Mouse (Mus musculus): ENCODE data around the gene Rtn4. TPM values are rescaled to one million over a fixed set of nuclear protein-coding genes. Genes with fewer than 3 reads are reported as not detected.

Gene Rtn4
- total and polyA plus RNA-seq, 2 experiments from 2014 or later = 167 to 400 TPM

- H3K4me1 ChIP-seq (ENCODE audit: insufficient read depth) = no peaks in the 10 kb centered on the region
- no peak overlapping the region for H3K27ac ChIP-seq (ENCODE audit: low read depth, low read length)
- H3K9me3 ChIP-seq (ENCODE audit: low read length) = no peaks in the 10 kb centered on the region
- H3K4me2 ChIP-seq (ENCODE audit: low read depth) = no peak overlapping the region
- no peak overlapping the region for H3K4me3 ChIP-seq (ENCODE audit: low read depth, low read length)
- no peak overlapping the region for H3K9ac ChIP-seq
- H3K36me3 ChIP-seq (ENCODE audit: insufficient read depth) = no peaks in the 10 kb centered on the region
- WGBS = 85% methylated on average over 4 of the region's 4 CpGs
- no peaks in the 10 kb centered on the region for H3K27me3 ChIP-seq (ENCODE audit: insufficient read depth, low read length)
- TF ChIP-seq CTCF (IDR thresholded peaks at IDR 0.05; ENCODE audit: low read depth) = no peak
- ATAC-seq (no peak), DNase-seq (no peak)
These were observed 23.0 kb upstream of the Rtn4 start for GRCm38 (mm10) chr11:29669706-29670105.

DNA sequence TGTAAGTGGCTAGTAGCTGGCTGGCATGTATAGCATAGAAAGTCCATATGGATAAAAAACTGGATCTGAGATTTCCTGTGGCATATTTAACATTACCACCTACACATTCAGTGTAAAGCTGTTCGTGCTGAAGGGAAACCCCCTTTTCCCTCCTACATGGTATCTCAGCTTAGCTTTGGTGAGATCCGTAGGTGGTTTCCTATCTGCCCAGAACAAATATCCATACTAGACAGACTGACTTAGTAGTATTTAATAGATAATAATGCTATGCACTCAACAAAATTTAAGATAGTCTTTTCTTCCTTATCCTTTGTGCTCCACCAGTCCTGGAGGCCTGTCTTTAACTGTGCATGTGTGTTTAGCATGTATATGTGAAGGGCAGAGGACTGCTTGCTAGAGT, 19.4 kb upstream of the Rtn4 start:
- Histone ChIP-seq H3K4me1 (ENCODE audit: insufficient read depth) (no peaks in the 10 kb centered on the region), H3K27me3 (ENCODE audit: insufficient read depth, low read length) (no peaks in the 10 kb centered on the region), H3K9ac (no peak overlapping the region), H3K4me3 (ENCODE audit: low read depth, low read length) (no peak overlapping the region), H3K27ac (ENCODE audit: low read depth, low read length) (no peak overlapping the region), H3K4me2 (ENCODE audit: low read depth) (no peak overlapping the region), H3K36me3 (ENCODE audit: insufficient read depth) (no peaks in the 10 kb centered on the region), H3K9me3 (ENCODE audit: low read length) (no peaks in the 10 kb centered on the region)
- DNase-seq (no peak), ATAC-seq (no peak)
- 90% methylated on average over 2 of the region's 2 CpGs for WGBS
- TF ChIP-seq CTCF (IDR thresholded peaks at IDR 0.05; ENCODE audit: low read depth) = no peak

DNA sequence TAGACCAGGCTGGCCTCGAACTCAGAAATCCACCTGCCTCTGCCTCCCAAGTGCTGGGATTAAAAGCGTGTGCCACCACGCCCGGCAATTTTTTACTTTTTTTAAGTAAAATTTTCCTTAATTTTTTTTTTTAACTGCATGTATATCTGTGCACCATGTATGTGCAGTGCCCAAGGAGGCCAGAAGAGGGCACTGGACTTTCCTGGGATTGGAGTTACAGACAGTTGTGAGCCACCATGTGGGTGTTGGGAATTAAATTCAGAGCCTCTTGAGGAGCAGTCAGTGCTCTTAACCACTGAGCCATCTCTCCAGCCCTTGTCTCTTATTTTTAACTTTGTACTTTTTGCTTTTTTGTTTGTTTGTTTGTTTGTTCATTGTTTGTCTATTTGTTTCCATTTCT, 16.0 kb upstream of the Rtn4 start:
- Histone ChIP-seq H3K36me3 (ENCODE audit: insufficient read depth) (no peaks in the 10 kb centered on the region), H3K27ac (ENCODE audit: low read depth, low read length) (no peak overlapping the region), H3K4me1 (ENCODE audit: insufficient read depth) (no peaks in the 10 kb centered on the region), H3K4me2 (ENCODE audit: low read depth) (no peak overlapping the region), H3K9me3 (ENCODE audit: low read length) (no peaks in the 10 kb centered on the region), H3K4me3 (ENCODE audit: low read depth, low read length) (no peak overlapping the region), H3K9ac (no peak overlapping the region), H3K27me3 (ENCODE audit: insufficient read depth, low read length) (no peaks in the 10 kb centered on the region)
- DNase-seq (no peak), ATAC-seq (no peak)
- WGBS = 92% methylated on average over 4 of the region's 4 CpGs
- TF ChIP-seq CTCF (IDR thresholded peaks at IDR 0.05; ENCODE audit: low read depth) = peak; percentile 33; the same call in 1 of the 2 replicates

GRCm38 (mm10) chr11:29679942-29680341, 12.8 kb upstream of the Rtn4 start:
- no peak for TF ChIP-seq CTCF (IDR thresholded peaks at IDR 0.05; ENCODE audit: low read depth)
- Histone ChIP-seq H3K4me2 (ENCODE audit: low read depth) (no peak overlapping the region), H3K9ac (no peak overlapping the region), H3K4me3 (ENCODE audit: low read depth, low read length) (no peak overlapping the region), H3K27me3 (ENCODE audit: insufficient read depth, low read length) (no peaks in the 10 kb centered on the region), H3K9me3 (ENCODE audit: low read length) (peaks cover 4% of the 10 kb centered on the region; the same call in 1 of the 2 replicates), H3K27ac (ENCODE audit: low read depth, low read length) (no peak overlapping the region), H3K36me3 (ENCODE audit: insufficient read depth) (no peaks in the 10 kb centered on the region), H3K4me1 (ENCODE audit: insufficient read depth) (no peaks in the 10 kb centered on the region)
- DNase-seq (no peak), ATAC-seq (no peak)
- 88% methylated on average over 3 of the region's 3 CpGs for WGBS

DNA sequence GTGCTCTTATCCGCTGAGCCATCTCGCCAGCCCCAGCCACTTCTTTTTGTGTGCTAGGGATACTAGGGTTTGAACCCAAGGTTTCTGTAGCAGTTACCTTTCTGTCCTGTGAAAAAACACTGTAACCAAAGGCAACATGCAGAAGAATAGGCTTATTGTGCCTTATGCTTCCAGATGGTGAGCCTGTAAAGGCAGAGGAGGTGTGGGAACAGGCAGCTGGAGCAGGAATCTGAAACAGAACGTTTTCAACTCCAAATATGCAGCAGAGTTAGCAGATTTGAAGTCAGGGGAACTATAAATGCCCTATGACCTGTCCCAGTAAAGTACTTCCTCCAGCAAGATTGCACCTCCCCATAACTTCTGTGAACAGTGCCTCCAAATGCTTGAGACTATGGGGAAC, 12.0 kb upstream of the Rtn4 start:
- TF ChIP-seq CTCF (IDR thresholded peaks at IDR 0.05; ENCODE audit: low read depth) = no peak
- Histone ChIP-seq H3K9me3 (ENCODE audit: low read length) (peaks cover 4% of the 10 kb centered on the region; the same call in 1 of the 2 replicates), H3K4me3 (ENCODE audit: low read depth, low read length) (no peak overlapping the region), H3K4me1 (ENCODE audit: insufficient read depth) (no peaks in the 10 kb centered on the region), H3K27me3 (ENCODE audit: insufficient read depth, low read length) (no peaks in the 10 kb centered on the region), H3K36me3 (ENCODE audit: insufficient read depth) (no peaks in the 10 kb centered on the region), H3K4me2 (ENCODE audit: low read depth) (no peak overlapping the region), H3K27ac (ENCODE audit: low read depth, low read length) (no peak overlapping the region), H3K9ac (no peak overlapping the region)
- ATAC-seq (no peak), DNase-seq (no peak)
- WGBS = 77% methylated on average over 3 of the region's 3 CpGs

GRCm38 (mm10) chr11:29684272-29684671, 8.5 kb upstream of the Rtn4 start:
- Histone ChIP-seq H3K4me2 (ENCODE audit: low read depth) (no peak overlapping the region), H3K27me3 (ENCODE audit: insufficient read depth, low read length) (no peaks in the 10 kb centered on the region), H3K4me1 (ENCODE audit: insufficient read depth) (no peaks in the 10 kb centered on the region), H3K36me3 (ENCODE audit: insufficient read depth) (no peaks in the 10 kb centered on the region), H3K9ac (no peak overlapping the region), H3K9me3 (ENCODE audit: low read length) (peaks cover 4% of the 10 kb centered on the region; the same call in 1 of the 2 replicates), H3K4me3 (ENCODE audit: low read depth, low read length) (no peak overlapping the region), H3K27ac (ENCODE audit: low read depth, low read length) (no peak overlapping the region)
- no peak for DNase-seq
- 95% methylated on average over 2 of the region's 2 CpGs for WGBS
- TF ChIP-seq CTCF (IDR thresholded peaks at IDR 0.05; ENCODE audit: low read depth) = no peak
- no peak for ATAC-seq

GRCm38 (mm10) chr11:29686176-29686575, 6.6 kb upstream of the Rtn4 start:
- WGBS = 91% methylated on average over 2 of the region's 2 CpGs
- Histone ChIP-seq H3K9ac (no peak overlapping the region), H3K27me3 (ENCODE audit: insufficient read depth, low read length) (no peaks in the 10 kb centered on the region), H3K27ac (ENCODE audit: low read depth, low read length) (no peak overlapping the region), H3K4me3 (ENCODE audit: low read depth, low read length) (no peak overlapping the region), H3K4me1 (ENCODE audit: insufficient read depth) (no peaks in the 10 kb centered on the region), H3K9me3 (ENCODE audit: low read length) (peaks cover 4% of the 10 kb centered on the region; the same call in 1 of the 2 replicates), H3K36me3 (ENCODE audit: insufficient read depth) (no peaks in the 10 kb centered on the region), H3K4me2 (ENCODE audit: low read depth) (no peak overlapping the region)
- TF ChIP-seq CTCF (IDR thresholded peaks at IDR 0.05; ENCODE audit: low read depth) = no peak
- no peak for DNase-seq
- no peak for ATAC-seq
